Mouse (Mus musculus): ENCODE results near the gene Pate1.

The Pate1 gene

DNA sequence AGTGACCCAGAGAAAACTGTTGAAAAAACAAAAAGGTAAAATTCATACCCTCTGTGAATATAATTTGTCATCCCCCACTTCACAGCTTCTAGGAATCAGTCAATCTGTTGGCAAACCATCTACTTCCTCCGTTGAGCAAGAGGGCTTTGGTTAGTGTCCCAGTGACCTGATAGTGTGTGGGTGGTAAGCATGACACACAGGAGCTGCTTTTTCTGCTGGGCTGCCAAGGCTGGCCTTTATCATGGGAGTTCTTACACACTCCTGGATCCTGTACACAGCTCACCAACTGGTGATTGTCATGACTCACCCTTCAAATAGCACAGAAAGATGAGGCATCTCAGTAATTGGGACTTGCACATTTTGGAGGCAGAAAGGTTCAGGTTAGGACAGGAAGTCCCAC, at the start of gene Pate1:
Gene Pate1 (minus strand): TSS at position 378 of the 400 bp plus-strand sequence.
- peak; percentile 89 for ATAC-seq (ENCODE audit: low TSS enrichment)

DNA sequence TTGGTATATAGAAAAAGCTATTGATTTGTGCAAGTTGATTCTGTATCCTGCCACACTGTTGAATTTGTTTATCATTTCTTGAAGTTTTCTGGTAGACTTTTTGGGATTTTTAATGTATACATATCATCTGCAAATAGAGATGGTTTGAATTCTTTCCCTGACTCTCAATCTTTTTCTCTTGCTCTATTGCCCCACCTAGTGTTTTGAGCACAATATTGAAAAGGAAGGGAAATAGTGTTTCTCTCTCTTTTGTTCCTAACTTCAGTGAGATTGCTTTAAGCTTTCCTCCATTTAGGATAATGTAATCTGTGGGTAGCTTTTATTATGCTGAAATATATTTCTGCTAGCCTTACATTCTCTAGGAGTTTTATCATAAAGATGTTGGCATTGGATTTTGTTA, 20.1 kb upstream of the Pate1 start:
- peak; percentile 65 for ATAC-seq (ENCODE audit: low TSS enrichment)

DNA sequence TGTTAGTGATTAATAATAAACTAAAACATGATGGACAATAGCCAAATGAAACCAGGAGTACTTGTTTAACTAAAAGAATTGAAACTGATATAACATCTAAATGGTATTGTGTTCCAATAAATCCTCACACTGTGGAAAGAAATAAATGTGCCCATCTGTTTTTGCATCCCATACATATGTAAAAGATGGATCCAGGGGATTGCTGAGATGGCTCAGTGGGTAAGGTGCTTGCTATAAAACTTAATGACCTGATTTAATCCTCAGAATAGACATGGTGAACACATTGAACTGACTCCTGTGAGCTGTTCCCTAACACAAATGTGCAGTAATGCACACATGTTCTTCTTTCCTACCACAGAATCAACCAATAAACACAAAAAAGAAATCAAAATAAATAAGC, 4.7 kb upstream of the Pate1 start:
- ATAC-seq (ENCODE audit: low TSS enrichment), result no peak

DNA sequence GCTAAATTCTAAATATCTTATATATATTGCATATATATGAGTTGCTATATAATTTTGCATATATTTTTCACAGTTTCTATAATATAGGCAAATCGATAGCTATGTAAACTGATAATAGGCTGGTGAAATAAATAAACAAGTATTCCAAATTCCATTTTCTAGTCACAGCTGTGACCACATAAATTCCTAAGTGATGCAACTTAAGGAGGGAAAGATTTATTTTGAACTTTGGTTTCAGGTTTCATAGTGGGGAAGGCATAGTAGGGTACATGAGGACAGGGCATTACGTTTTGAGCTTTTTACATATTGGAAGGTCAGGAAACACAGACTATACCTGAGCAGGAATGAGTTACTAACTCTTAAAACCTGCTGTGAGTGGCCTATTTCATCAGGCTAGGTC, 13.6 kb downstream of the Pate1 start:
- ATAC-seq (ENCODE audit: low TSS enrichment), result no peak

DNA sequence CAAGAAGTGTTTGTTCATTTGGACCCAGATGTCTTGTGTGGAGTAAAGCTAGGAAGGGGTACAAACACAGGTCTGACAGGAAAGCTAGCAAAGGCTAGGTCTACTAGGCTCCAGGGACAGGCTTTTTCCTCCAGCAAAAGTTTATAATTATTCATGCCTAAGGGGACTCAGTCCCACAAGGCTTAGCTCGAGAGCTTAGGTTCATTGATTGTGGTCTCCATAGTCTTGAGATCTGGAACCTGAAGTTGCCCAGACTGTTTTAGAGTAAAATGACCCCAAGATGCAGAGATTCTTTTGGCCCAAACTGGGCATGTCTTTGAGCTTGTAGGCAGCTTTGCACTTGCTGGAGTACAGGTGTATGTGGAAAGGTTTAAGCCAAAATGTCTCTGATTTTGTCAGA, 39.1 kb downstream of the Pate1 start, which contains the start of gene Pate3:
Gene Pate3 (minus strand): TSS at position 101 of the 400 bp plus-strand sequence.
- no peak for ATAC-seq (ENCODE audit: low TSS enrichment)
